Mouse (Mus musculus): ENCODE measurements at regions not wholly inside any gene's neighbourhood (a gene's known extent, or its start where the extent isn't known, plus 50 kb on each side); places are given as distances from the start of the nearest gene placed in this dataset.

GRCm38 (mm10) chr7:136487556-136487955 is 406.9 kb upstream of the Mgmt start:
- TF ChIP-seq GATA1 (IDR thresholded peaks at IDR 0.05; ENCODE audit: low read length): no peak
- no peak for TF ChIP-seq TAL1 (IDR thresholded peaks at IDR 0.05; ENCODE audit: low read length)
